Mouse (Mus musculus) CD4-positive helper T cell, adult 2 months (primary cell): ENCODE data around the gene Pomgnt1.

Experiments
- DNase-seq: peaks from one replicate; pipeline ENCODE4 v3.0.0-alpha.2; 2012; ENCODE audit warnings: low read depth, missing footprints, low spot score

The Pomgnt1 gene

GRCm38 (mm10) chr4:116137421-116137996 lies 13.9 kb downstream of the Pomgnt1 start:
- DNase-seq, result no peak

GRCm38 (mm10) chr4:116140801-116141574 lies 17.3 kb downstream of the Pomgnt1 start:
- DNase-seq, result no peak

- DNase-seq, result no peak
Measured at GRCm38 (mm10) chr4:116141736-116142135, 18.1 kb downstream of the Pomgnt1 start.

GRCm38 (mm10) chr4:116142269-116142668 lies 18.6 kb downstream of the Pomgnt1 start:
- no peak for DNase-seq

GRCm38 (mm10) chr4:116143317-116143811 lies 19.7 kb downstream of the Pomgnt1 start:
- no peak for DNase-seq

GRCm38 (mm10) chr4:116143891-116144717 lies 20.5 kb downstream of the Pomgnt1 start:
- peak; percentile 40 for DNase-seq

- no peak for DNase-seq
Measured at GRCm38 (mm10) chr4:116149812-116150155, 26.1 kb downstream of the Pomgnt1 start.

- DNase-seq, result peak; percentile 64
Measured at GRCm38 (mm10) chr4:116150156-116150861, 26.7 kb downstream of the Pomgnt1 start.

GRCm38 (mm10) chr4:116150862-116151221 lies 27.2 kb downstream of the Pomgnt1 start:
- no peak for DNase-seq

- DNase-seq, result no peak
Measured at GRCm38 (mm10) chr4:116151238-116151637, 27.6 kb downstream of the Pomgnt1 start, which contains the start of gene Lurap1. Gene Lurap1 (minus strand): TSS chr4:116151338.

- no peak for DNase-seq
Measured at GRCm38 (mm10) chr4:116152702-116153101, 29.1 kb downstream of the Pomgnt1 start.

GRCm38 (mm10) chr4:116157882-116158281 lies 34.2 kb downstream of the Pomgnt1 start:
- no peak for DNase-seq

GRCm38 (mm10) chr4:116159912-116160311 lies 36.3 kb downstream of the Pomgnt1 start:
- DNase-seq, result peak; percentile 75

GRCm38 (mm10) chr4:116160769-116161168 lies 37.1 kb downstream of the Pomgnt1 start:
- DNase-seq, result no peak

- DNase-seq, result no peak
Measured at GRCm38 (mm10) chr4:116162142-116162541, 38.5 kb downstream of the Pomgnt1 start.

- DNase-seq, result no peak
Measured at GRCm38 (mm10) chr4:116164759-116165554, 41.3 kb downstream of the Pomgnt1 start.

- DNase-seq, result no peak
Measured at GRCm38 (mm10) chr4:116165708-116166407, 42.2 kb downstream of the Pomgnt1 start.

GRCm38 (mm10) chr4:116167404-116167803 lies 43.8 kb downstream of the Pomgnt1 start, which contains the start of gene Tspan1:
Gene Tspan1 (minus strand): TSS chr4:116167601.
- DNase-seq, result no peak

GRCm38 (mm10) chr4:116168617-116169352 lies 45.1 kb downstream of the Pomgnt1 start:
- DNase-seq, result peak; percentile 58
